Mouse (Mus musculus): Measurements from ENCODE around the gene Mctp1.

- TF ChIP-seq CTCF (IDR thresholded peaks at IDR 0.05; ENCODE audit: extremely low read depth, insufficient read depth, low read length) = peak; percentile 71
- no peak for TF ChIP-seq POLR2A (IDR thresholded peaks at IDR 0.05; ENCODE audit: extremely low read depth, insufficient read depth, low read length)
Observed at GRCm38 (mm10) chr13:76802051-76802728, 417.9 kb downstream of the Mctp1 start.
